Mouse (Mus musculus) embryo, embryonic 10 days (tissue): ENCODE data around the gene 4930469K13Rik.
"Not testable (repeated sequence)": the region's sequence is repeated elsewhere in the genome, so short reads cannot be mapped to it uniquely, and the experiment has no call there.

Source experiments
- DNase-seq: peaks from one replicate; pipeline ENCODE4 v3.0.0-alpha.2; 2015; ENCODE audit warnings: low spot score

4930469K13Rik gene

DNA sequence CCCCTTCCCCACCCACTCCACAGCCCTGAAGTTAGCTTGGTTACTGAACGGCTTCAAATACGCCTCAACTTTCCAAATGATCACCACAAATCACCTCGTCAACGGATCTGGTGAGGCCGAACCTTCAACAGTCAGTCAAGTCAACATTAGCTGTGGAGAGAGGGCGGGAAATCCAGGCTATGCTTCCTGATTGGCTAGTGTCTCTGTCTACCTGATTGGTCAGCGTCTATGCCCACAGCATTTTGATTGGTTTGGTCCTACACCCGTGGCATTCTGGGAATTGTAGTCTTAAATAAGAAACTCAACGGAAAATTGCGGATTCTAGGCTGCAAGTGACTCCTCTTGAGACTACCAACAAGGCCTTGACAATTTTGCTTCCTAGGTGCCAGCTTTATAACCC is at the start of gene 4930469K13Rik:
4930469K13Rik (minus strand) TSS at position 133 of the 400 bp plus-strand sequence.
- peak; percentile 59 for DNase-seq

DNA sequence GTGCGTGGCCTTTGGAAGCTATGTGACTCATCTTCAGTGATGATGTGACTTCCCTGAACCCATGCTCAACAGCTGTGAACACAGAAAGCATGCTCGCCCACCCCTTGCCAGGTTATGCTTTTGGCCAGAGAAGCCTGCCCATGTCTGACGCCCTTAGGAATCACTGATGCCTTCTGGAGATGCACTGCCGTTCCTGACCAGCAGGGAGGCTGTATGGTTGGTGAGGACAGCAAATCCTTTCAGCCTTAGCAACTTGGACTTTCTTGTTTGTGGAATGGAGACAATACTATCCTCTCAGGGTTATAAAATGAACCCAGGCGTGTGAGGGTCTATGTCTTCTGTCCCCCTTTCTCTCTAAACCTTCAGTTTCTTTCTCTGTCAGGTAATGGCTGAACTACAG is 48.6 kb upstream of the 4930469K13Rik start:
- no peak for DNase-seq

DNA sequence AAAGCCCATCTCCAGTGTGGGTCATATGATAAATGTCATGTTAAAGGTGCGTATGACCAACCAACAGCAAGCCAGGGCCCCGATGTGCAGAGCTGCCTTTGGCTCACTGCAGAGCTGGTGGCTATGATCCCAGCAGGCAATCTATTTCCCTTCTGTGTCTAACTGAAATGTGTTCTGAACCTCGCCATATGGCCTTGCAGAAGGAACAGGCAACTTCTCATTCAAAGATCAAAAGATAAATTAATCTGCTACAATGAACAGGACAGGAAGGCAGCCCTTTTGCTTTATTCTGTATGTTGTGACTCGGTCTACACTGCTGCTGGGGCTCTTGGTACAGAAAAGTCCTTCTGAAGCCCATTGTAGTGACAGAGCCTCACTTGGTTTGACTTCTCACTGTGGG is 46.1 kb upstream of the 4930469K13Rik start:
- DNase-seq = no peak

DNA sequence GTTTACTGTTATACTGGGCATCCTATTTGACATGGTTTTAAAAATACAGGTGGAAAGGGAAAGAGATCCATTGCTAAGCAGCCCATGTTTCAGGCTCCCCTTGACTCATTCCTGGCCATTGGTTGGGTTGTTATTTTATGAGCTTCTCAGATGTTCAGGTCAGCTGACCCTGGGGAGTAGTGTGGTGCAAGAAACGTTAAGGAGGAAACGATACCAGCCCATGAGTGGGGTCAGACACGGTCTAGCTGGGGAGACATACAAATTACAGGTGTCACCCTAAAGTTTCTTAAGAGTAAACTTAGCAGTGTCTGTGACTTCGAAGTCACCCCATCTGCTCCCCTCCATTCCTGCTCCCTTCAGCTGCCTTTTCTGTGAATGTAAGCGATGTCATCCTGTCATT is 45.6 kb upstream of the 4930469K13Rik start:
- DNase-seq = no peak

DNA sequence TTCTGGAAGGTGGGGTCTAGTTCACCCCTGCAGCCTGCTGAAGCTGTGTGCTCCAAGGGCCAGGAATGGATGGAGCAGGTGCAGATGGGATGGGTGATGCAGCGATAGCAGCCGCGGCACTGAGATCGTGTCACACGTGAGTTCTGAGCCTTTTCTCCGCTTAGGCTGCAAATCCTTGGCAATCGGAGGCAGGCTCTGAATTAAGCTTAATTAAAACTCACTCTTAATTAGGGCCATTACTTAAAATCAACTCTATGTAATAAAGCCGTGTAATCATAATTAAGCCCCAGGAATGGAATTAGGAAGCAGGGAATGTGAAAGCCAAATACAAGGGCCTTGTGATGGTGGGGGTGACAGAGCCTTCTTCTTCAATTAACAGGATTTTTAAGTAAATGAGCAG is 40.9 kb upstream of the 4930469K13Rik start:
- no peak for DNase-seq

DNA sequence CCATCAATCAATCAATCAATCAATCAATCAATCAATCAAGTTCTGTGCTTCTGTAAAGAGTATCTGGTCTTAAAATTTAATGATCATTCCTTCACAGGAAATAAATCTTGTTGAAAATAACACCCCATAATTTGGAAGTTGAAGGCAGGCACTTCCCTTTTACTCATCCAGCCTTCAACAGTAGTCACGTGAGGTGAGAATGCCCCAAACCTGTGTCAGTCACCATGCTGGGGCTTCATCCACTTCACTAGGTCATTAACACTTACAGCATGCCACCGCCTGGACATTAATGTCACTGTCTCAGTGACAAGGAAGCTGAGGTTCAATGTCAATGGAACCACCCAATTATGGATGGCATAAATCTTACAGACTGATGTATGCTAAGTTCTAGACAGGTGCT is 30.1 kb upstream of the 4930469K13Rik start:
- DNase-seq = no peak

DNA sequence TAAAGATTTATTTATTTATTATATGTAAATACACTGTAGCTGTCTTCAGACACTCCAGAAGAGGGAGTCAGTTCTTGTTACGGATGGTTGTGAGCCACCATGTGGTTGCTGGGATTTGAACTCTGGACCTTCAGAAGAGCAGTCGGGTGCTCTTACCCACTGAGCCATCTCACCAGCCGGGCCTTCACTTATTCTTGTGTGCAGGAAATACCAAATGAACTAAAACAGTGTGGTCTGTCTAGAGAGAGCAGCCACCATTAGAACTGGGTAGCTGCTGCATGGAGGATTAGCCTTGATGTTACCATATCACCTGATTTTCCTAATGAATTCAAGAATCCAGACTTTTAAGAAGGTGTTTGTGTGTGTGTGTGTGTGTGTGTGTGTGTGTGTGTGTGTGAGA is 27.4 kb upstream of the 4930469K13Rik start:
- DNase-seq = not testable (repeated sequence)

DNA sequence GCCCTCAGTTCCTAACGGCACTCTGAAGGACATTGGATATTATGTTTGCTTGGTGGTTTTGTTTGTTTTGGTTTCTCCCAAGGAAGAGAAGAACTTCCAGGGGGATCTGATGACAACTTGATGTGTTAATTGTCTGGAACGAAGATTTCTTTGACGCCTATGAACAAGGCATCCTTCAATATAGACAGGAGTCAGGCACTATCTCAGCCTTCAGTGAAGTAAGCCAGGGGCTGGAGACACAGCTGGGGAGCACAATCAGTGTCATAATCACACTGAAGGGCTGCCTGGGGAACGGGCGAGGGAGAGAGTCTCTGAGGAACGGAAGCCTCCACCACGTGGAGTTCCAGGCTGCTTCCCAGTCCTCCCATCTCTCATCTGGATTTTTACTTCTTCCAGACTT is 26.5 kb upstream of the 4930469K13Rik start:
- DNase-seq = no peak

DNA sequence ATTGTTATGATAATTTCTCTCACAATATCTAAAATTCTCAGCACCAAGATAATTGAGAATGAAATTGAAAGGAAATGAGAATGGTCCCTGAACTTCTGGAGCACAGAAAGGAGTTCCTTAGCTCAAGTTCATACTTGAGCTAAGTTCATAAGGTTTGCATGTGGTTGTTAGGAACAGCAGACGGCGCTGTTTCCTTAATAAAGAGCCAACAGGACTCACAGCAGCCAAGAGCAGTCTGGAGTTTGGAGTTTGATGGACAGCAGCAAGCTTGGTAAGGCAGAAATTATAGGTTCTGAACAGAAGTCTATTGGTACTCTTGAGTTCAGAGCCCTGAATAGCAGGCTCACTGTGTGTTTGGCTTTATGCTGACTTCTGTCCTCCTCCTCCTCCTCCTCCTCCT is 24.8 kb upstream of the 4930469K13Rik start:
- DNase-seq = peak; percentile 79

DNA sequence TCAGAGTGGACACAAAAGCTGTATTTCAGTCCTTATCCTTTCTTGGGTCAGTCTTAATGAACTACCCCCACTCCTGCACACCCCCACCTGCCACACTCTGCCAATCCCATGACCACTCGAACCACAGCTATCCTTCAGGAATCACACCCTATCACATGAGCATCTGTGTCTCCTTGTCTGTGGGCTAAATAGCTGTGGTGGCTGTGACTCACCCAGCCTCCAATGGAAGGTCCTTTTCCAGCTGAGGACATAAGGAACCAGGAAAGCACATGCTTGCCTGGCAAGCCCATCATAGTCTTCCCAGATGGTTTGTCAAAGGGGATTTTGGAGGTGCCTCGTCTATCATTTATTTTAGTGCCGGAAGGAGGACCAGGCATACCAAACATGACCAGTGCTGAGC is 20.0 kb upstream of the 4930469K13Rik start:
- DNase-seq = no peak

DNA sequence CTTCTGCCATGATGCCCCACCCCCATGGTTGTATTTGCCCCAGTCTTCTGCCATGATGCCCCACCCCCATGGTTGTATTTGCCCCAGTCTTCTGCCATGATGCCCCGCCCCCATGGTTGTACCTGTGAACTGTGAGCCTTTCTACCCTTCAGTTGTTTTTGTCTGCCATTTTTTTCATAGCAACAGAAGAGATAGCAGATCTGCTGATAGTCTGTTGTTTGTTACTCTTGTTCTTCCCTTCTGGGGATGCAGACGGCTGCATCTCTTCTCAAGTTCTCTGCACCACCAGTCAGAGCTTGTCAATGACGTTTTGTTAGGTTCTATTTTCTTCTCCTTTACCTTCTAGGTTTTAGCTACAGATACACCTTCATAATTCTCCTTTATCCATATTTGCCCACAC is 19.2 kb upstream of the 4930469K13Rik start:
- no peak for DNase-seq

DNA sequence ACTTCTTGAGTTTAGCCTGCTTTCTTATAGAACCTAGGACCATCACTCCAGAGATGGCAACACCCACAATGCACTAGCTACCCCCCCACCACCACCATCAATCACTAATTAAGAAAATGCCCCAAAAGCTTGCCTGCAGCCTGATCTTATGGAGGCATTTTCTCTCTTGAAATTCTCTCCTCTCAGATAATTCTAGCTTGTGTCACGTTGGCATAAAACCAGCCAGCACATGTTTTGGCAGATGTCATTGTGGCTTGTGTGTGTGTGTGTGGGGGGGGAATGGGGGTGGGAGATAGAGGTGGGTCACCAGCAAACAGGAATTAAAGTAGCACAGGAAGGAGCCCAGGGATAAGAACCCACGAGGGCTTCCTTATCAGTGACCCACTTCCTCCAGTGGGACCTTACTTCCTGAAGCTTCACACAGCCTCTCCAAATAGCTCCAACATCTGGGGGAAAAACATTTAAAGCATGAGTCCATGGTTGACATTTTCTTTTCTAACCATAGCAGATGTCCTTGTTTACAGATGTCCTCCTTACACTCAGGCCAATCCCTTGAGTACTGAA is 18.3 kb upstream of the 4930469K13Rik start:
- DNase-seq = no peak

DNA sequence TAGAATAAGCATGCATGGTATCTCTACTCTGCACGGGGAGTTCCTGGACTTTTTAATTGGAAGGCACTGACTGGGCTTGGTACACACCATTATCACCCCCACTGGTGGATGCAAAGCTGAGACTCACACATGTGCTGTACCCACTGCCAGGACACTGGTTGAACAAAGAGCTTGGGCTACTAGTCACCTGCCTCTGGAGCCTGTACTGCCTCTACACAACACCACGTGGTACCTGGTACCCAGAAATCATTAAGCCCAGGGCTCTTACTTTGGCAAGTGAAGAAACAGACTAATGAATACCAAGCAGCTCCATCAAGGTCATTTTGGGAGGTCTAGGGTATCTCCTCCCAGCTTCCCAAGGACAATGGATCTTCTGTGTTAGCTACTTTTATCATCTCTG is 15.4 kb upstream of the 4930469K13Rik start:
- no peak for DNase-seq

DNA sequence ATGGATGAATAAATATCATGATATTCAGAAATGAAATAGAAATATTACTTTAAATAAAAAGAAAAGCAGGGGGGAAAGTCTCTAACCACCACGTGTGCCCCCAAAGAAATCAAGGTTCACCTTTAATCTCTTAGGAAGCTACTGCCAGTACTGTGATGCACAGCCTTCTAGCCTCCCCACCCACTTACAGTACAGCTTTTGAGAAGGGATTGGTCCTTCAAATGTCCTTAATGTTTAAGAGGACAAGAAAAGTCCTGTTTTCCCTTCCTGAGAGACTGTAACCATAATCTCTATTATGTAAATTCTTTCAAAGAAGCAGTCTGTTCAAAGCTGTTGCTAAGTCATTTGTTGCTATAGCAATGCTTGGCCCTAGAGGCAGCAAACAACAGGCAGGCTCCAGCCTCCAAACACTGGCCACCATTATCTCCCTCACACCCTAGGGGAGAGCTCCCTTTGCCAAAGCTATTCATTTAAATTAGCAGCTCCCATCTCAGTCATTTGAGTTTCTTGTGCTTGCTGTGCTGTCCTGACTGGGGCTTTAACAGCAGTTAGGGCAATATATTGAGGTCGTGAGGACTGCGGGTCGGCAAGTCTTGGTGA is 14.5 kb upstream of the 4930469K13Rik start:
- peak; percentile 60 for DNase-seq

DNA sequence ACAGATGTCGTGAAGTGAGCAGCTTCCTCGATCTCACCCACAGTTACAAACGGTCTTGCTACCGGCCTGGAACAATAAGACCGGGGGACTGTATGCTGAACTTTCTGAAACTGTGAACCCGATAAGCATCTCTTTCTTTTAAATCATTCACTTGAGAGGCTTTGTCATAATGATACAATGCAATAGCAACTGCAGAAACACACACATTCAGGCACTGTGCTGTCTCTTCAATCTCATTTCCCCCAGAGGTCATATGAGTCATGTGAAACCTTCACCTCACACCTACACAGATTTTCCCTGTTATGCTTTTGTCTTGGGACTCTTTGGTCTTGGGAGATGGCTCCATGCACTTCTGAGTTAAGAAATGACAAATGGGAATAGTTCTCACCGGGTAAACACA is 13.6 kb upstream of the 4930469K13Rik start:
- DNase-seq = no peak

DNA sequence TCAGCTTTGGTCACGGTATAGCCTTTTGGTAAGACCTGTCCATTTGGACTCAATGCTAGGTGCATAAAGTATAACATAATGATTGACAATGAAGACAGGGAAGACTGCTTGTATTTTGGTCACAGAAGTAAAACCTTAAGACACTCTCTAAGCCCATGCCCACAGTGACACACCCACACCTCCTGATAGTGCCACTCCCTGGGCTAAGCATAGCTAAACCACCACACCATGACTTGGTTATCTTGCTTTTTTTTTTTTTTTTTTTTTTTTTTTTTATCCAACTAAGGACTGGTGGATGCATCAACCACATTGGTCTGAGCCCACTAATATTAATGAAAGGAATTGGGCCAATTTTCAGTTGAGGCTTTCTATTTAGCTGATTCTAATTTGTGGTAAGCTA is 10.9 kb upstream of the 4930469K13Rik start:
- no peak for DNase-seq

DNA sequence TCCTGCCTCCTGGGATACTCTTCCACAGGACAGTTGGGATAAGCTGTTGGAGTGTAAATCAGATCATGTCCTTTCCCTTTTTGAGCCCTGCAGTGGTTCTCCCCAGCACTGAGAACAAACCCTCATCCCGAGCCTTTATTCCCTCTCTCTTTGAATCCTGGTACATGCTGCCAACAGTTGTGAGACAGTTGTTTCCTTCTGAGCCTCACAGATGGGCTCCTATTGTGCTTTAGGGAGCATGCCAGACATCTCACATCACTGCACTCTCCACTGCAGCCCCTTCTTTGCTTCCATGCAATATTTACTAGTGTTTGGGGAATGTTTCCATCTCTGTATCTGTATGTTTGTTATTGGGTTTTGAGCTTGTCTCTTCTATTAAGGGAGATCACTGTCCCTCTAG is 6.6 kb upstream of the 4930469K13Rik start:
- DNase-seq = no peak

DNA sequence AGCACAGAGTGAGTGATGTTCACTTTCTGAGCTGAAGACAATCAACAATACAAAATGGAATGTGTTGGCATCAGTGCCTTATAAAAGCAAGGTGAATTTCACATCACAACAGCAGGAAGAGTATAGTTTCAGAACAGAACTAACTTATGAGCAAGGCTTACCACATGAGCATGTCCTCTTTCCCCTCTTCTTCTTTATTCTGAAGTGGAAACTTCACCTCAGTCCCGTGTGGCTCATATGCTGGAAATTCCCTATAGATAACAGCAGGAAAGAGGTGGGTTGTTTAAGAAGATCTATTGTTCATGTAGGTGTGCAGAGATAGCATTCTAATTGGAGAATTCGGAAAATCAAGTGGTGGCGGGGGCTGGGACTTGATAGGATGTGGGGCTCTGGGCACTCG is 3.5 kb upstream of the 4930469K13Rik start:
- DNase-seq = no peak

DNA sequence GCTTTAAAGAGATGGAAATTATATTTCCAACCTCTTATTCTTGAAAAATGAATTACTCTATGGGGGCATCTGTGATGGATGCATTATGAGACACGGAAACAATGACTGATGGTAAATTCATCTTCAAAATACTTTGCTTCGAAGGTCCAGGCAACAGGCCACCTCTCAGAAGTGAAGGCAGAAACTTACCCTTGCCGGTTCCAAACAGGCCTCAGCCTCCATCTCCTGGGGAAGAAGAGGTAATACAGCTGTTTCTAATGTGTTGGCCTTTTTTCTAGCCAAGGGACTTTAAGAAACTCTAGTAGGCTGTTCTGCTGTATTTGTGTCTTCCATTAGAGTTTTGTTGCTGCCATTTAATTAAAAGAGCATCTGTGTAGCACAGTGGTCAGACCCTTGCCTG is 11.3 kb downstream of the 4930469K13Rik start:
- DNase-seq = no peak

DNA sequence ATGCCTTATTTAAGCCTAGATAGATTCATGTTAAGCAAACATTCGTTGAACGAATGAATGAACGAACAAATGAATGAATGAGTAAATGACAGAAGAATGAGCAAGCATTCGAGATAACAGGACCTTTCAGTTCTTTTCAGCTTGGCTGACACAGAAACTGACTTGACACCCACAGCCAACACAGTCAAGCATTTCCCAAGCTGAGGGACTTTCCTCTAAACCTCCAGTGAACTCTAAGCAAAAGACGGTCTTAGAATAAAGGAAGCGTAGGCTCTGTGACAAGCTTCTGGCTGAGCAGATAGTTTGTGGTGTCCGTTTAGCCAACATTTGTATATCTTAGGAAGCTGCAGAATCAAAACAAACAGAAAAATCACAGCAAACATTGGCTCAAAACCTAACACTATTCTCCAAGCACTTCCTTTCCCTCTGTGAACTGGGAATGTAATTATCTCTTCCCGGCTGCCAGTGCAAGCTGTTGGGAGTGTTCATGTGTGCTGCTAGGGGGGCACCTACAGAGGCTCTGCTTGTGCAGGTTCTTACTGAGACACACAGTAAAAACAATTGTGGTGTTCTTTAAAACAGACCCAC is 12.1 kb downstream of the 4930469K13Rik start:
- no peak for DNase-seq

DNA sequence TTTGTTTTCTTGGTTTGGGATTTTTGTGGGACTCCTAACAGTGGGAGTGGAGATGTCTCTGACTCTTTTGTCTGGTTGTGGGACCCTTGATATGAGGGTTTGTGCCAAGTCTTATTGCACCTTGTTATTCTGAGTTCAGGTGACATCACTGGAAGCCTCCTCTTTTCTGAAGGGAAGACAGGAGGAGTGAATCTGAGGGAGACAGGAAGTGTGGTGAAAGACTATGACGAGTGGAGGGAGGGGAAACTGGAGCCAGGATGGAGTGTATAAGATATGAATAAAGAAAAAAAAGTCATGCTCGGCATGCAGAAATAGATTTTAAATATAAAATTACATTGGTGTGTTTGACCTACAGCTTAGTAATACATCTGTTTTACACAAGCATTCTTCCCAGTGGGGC is 13.7 kb downstream of the 4930469K13Rik start:
- DNase-seq = no peak

DNA sequence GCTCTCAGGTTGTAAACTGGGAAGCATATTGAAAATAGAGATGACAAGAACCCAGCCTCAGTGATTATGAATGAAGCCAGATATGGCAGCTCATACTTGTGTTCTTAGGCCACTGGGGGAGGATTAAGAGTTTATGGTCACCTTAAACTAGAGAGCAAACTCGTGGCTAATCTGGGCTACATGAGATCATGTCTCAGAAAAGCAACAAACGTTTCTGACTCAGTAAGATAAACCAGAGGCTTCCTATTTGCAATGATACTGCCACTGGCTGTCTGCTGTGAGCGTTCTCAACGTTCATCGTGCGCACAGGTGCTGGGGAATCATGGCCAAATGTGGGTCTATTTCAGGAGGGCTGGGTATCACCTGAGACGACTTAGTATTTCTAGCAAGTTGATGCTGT is 14.6 kb downstream of the 4930469K13Rik start:
- DNase-seq = no peak

DNA sequence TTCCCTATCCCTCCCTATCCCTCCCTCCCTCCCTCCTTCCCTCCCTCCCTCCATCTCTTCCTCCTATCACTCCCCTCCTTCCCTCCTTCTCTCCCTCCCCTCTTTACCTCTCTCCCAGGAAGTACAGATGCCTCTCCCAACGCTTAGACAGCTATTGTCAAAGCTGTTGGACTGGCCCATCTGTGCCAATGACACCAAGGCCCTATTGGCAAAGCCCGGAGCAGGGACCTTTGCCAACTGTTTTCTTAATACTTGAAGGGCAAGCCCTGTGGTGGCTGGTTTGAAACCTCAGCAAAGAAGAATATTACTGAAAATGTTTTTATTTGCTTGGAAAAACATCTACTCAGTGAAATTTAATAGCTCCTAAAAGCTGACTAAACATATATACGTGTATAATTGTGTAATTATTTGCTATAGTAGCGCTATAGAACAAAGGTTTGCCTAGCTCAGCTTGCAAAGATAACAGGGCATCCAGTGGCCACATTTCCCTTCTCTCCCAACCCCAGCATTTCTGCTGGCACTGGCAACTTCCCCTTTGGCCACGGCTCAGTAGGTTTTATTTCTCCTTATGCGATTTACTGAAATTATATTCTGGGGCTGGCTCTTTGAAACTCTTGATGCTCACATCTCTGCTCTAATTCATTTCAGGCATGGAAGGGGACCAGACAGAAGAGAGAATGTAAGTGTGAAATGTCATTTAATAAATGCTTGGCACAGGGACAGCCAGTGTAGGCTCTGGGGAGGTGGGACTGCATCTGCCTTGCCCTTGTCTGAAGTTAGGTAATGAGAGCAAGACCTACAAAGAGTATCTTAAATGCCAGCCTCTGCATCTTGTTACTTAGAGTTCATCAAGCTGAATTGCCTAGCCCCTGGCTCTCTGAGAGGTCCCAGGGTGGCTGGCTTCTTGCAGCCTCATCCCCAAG is 18.6 kb downstream of the 4930469K13Rik start:
- no peak for DNase-seq
